Mouse (Mus musculus): ENCODE measurements around the gene Vmn2r37.
"Not testable (repeated sequence)": the region's sequence is repeated elsewhere in the genome, so short reads cannot be mapped to it uniquely, and the experiment has no call there.

Vmn2r37 gene

DNA sequence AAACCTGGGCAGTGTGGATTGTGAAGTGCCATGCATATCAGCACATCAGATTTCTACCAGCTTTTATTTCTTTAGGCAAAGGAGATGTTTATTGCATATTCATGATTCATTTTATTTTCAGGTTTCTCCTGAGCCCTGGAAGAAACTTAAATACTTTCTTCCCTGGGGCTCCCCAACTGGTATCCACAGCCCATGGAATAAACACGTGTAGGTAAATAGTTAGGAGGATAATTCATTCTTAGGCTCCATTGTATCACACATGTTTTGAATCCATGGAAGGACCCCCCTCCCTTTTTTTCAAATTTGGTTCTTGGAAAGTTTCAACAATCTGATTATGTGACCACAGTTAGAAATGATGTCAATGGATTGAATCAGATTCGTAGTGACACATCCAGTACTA lies at the start of gene Vmn2r37:
Gene Vmn2r37, minus strand, starts transcription at position 101 of the 400 bp plus-strand sequence.
- DNase-seq (ENCODE audit: low read depth, low spot score), result not testable (repeated sequence)

Data from CD4-positive, CD25-positive, alpha-beta regulatory T cell, adult 2 months (primary cell).